Mouse (Mus musculus) activated CD4-positive, CD25-positive, alpha-beta regulatory T cell, adult 4 months (primary cell): ENCODE results near the gene Tspoap1. TPM values are rescaled to one million over a fixed set of nuclear protein-coding genes. Genes with fewer than 3 reads are reported as not detected.

ENCODE experiments used
- ATAC-seq: one replicate; pipeline ENCODE4 v1.8.0; 2017
- polyA plus RNA-seq, 2 experiments: library from polyadenylated mRNA; unstranded; fragments of 100-300 nt; shearing (Covaris generic); gene quantifications; one replicate each; pipeline ENCODE4 v1.2.1; 2017

The Tspoap1 gene
- polyA plus RNA-seq, 2 experiments from 2014 or later = 1.6 to 2.4 TPM

DNA sequence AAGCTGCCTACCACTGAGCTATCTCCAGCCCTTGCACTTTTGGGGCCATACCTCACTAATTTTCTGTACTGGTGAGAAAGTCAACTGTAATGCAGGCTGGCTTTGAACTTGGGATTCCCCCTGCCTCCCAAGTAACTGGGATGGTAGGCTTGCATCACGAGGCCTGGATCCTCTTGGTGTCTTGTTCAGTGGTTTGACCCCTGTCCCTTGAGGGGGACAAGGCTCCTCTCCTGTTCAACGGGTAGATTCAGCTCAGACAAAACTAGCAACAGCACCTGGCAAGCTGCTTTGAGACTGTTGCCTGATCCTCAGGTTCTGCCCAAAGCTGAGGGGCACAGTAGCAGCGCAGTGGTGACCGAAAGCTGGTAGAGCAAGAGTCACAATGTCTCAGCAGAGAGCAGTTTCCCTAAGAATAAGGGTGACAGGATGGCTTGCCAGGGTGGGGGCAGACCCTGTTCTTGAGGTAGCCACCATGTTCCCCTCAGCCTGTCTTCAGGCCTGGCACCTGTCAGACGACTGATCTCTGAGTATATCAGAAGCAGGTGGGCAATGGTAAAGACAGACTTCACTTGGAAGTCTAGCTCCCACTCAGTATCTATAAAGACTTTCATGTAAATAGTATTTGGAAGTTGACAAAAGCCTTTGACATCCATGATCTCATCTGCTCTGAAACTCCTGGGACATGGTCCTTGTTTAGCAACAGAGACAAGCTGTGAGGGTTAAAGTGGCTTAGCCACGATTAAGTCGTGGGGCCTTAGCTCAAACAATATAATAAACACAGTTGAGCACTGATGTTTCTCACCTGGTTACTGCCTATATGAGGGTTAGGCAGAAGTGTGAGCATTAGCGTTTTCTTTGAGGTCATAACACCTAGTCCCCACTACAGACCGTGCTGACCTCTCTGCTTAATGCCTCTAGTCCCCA is 14.4 kb upstream of the Tspoap1 start:
- ATAC-seq = no peak

DNA sequence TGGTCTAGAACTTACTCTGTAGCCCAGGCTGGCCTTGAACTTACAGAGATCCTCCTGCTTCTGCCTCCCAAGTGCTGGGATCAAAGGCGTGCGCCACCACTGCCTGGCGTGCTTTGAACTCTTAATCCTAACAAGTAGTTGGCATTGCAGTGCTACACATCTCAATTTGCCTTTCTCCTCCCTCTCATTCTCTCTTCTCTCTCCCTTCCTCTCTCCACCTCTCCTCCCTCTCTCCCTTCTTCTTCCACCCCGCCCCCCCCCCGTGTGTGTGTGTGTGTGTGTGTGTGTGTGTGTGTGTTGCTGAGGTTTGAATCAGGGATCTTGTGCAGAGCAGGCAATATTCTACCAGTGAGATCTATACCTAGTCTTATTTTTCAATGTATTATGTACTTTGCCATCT is 13.0 kb upstream of the Tspoap1 start:
- no peak for ATAC-seq

DNA sequence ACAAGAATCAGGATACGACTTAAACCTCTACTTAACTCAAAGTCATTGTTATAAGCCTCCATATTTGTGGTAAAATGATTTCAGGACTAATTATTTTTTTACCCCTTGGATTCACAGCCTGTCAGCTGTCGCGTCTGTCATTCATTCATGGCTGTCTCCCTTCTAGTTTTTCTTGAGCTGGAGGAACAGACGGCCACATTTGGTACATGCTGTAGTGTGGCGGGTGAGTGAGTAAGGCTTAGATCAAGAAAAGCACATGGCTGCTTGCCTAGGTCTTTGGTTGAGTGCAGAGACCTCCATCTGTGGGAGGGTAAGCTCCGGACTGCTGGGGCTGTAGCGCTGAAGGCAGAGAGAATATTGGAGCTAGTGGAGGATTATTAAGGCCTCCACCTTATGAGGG is 12.6 kb upstream of the Tspoap1 start:
- ATAC-seq = no peak

DNA sequence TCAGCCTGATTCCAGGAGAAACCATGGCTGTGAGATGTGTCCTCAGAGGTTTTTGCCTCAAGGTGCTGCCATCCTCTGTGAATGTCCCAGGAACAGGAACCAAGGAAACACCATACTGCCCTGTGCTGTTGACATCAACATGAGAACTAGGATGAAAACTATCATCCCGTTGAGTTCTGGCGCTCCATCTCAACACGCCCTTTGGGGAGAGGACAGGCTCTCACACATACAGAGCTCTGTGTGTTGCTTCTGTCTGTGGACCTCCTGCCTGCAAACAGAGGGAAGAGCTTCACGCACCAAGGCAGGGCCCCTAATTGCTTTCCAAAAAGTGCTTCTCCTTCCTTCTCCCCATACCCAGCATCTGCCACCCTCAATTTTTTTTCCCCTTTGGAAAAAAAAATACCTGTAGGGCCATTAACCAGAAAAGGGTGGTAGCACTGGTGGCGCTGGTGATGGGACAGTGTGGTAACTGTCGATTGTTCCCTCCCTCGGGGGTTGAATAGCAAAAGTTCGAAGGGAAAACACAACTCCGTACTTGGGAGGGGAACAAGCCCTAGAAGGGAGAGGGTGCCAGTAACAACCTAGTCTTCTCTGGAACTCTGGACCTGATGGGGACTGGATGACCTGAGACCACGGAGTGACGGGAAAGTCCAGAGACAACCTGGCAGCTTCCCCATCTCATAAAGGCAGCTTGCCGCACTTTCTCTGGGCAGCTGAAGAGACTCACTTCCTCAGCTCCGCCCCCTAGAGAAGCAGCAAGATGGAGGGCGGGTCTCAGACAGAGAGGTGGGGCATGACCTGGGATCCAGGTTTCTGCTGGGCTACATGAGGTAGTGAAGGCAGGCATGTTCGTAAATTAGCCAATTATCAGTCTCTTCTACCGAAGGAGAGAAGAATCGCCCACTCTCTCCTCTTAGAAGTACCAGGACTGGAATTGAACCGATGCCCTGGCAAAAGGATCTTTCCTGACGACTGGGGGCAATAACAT is 11.9 kb upstream of the Tspoap1 start:
- peak; percentile 32 for ATAC-seq

DNA sequence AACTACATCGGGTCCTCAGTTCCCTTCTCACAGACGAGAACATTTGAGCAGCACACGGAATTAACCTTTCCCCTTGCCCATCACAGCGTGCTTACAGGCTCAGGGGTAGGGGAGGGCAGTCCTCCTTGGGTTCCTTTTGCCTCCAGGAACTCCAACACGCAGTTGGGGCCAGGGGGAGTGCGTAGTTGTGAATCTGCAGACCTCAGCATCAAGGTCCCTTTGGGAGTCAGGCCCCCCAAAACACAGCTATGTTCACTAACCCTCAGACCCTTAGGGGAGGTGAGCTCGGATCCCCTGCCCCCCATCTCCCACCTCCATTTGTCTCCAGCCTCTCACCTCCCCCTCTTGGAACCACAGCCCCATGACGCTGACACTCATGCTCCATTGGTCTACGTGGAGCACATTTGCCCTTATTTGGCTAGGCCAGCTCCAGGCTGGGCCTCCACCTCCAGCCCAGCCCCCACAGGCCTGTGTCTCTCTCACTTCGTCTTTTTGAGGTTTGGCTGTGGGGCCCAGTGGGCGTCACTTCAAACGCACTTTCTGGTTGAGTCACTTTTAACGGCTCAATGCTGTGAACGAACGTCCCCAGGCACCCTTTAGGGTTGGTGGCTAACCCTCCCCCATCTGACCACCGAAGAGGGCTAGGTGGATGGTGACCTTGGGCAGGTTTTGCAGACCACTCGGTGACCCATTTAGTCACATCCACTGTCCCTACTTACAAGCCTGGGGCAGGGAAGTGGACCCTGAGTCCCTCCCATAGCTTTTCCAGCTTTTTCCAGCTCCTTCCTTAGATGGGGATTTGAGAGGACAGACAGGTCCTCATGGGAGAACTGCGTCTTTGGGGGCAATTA is 10.9 kb upstream of the Tspoap1 start:
- ATAC-seq = peak; percentile 64

DNA sequence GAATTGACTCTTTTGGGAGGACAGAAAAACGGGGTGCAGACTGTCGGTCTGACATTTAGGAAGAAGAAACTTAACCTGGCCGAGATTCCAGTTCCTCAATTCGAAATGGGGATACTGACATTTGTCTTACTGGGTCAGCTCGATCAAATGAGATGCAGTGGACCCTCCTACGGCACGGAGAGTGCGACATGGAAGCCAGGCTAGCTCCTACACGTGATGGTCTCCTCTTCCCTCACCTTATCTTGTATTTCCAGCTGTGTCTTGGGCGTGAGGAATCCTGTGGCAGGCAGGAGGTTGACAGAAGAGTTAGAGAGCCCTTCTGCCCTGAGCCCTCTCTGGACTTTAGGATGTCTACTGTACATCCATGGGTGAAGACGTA is 10.3 kb upstream of the Tspoap1 start:
- ATAC-seq = no peak

DNA sequence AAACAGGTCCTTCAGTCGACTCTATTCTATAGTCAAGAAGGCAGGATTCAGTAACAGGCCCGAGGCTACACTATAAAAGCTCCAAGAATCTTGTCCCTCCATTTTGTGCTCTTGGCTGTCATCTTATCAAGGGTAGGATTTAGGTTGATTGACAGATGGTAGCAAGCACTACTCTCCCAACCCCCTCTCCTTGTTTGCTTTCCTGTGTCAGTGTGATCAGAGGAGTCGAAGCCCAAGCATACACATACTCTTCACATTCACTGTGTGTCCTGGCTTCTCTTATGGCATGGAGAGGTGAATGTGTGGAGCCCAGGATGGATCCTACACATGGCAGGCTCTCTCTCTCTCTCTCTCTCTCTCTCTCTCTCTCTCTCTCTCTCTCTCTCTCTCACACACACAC is 9.8 kb upstream of the Tspoap1 start:
- no peak for ATAC-seq

DNA sequence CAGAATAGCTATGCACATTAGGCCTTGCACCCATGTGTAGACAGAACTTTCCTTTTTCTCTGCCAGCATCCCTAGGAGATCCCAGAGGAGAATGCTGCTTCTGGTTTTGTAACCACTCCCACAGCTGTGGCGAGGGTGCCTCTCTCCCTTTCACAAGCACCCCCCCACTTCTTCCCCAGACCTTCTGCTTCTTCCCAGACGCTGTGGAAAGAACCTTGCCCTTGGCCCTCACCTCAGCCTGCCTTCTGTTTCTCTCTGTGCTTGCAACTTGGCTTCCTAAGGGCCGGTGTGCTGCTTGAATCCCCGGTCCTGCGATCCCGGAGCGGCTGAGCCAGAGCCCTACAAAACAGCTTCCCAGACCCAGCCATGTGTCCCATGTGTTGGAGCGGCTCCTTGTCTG is 9.3 kb upstream of the Tspoap1 start:
- ATAC-seq = no peak

DNA sequence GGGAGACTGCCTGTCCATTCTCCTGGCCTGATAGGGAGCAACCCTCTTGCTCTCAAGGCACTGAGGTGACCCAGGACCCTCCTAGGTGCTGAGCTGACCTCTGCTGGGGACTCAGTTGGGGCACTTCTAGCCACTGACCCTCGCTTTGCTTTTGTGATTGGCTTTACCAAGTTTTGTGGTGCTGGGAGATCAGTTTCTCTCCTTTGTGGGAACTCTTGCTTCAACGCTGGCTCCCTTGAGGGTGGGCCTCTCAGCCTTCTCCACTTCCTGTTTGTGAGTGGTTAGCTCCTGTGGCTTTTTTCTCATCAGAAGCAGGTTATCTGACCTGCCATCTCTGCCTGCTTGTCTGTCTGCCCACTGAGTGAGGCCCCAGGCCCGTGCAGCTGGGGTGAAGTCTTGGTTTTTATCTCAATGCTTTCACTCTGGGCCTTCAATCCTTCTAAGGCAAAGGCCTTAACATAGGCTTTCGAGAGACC is 8.8 kb upstream of the Tspoap1 start:
- peak; percentile 26 for ATAC-seq

DNA sequence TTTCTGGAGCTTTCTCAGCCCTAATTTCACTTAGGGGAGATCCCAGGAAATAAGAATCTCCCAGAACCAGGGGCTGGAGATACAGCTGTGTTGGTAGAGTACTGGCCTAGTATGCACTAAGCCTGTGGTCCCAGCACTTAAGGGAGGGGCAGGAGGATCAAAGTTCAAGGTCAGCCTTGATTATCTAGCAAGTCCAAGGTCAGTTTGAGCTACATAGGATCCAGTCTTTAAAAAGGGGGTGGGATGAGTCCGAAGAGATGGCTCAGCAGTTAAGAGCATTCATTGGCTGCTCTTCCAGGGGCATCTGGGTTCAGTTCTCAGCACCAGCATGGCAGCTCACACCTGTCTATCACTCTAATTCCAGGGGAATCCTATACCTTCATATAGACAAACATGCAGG is 8.0 kb upstream of the Tspoap1 start:
- no peak for ATAC-seq

DNA sequence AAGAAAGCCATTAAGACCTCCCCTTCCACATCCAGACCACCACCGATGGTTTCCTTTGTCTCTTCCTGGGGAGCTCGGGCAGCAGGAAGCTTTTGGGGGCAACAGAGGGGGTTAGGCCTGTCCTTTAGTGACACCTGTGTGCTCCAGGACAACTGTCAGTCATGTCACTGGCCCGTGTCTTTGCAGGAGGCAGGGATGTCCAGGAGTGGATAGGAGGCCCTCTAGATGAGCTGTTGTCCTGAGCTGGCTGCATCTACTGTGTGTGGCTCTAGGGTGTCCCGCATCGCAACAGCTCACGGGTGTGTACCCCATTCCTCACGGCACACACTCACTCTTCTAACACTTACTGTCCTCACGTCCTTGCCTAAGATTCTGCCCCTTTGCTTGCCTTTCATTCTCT is 7.1 kb upstream of the Tspoap1 start:
- ATAC-seq = no peak

DNA sequence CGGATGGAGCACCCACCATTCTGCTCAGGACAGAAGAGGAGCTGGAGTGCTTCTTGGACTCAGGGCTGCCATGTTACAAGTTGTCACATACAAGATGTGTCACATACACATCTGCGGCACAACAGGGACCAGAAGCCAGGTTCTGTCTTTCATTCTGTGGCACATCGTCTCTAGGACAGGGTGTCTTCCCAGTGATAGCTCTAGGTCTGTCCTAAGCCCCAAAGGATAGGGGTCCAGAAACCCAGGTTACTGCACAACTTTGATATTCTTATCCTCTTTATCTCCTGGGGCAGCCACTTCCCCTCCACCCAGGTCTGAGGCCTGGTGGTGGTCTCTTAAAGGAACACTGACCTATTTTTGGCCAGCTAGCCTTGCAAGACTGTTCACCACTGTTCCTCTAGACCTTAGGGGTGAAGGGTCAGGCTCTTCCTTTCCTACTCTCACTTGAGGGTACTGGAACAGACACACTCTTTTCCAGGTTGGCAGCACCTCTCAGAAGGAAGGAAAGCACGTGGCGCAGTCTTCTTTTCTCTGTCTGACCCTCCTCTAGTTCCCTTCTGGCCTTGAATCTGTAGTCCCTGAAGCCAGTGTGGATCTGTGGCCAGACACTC is 6.3 kb upstream of the Tspoap1 start:
- ATAC-seq = no peak

DNA sequence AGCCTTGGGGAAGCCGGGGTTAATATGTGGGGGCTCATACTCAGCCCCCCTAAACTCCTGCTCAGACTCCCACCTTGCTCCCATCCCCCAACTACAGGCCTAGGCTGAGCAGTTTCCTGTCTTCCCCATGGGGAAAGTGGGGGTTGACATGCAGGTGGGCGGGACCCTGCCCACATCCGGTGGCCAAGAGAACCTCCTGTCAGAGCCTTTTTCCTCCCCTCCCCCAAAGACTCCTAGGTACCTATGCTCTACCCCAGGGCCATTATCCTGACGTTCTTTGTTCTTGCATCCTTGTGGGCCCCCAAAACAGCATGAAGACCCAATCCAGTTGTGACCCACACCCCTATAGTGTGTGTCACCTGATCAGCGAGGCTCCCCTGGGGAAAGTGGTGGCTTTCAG is 5.7 kb upstream of the Tspoap1 start:
- ATAC-seq = peak; percentile 25

DNA sequence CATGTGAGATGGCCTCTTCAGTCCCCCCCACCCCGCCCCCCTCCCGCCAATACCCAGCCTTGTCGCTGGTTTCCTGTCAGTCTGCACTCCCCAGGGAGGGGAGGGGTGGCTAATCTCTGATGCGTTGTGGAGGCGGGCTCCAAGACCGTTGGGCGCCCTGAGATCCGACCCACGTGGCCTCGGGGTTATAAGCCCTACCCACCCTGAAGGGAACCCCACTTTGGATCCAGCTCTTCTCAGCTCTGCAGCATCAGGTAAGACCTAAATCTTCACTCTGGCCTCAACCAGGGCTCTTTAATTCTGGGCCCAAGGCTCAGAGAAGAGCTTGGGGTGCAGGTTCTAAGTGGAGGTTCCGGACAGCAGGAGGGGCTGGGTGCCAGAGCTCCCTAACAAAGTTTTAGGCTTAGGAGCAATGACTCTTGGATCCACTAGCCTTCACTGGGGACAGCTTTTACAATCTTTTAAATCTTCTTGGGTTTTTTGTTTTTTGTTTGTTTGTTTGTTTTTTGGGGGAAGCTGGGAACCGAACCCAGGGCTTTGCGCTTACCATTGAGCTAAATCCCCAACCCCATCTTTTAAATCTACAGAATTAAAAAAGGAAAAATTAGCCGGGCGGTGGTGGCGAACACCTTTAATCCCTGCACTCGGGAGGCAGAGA is 4.9 kb upstream of the Tspoap1 start:
- peak; percentile 55 for ATAC-seq

DNA sequence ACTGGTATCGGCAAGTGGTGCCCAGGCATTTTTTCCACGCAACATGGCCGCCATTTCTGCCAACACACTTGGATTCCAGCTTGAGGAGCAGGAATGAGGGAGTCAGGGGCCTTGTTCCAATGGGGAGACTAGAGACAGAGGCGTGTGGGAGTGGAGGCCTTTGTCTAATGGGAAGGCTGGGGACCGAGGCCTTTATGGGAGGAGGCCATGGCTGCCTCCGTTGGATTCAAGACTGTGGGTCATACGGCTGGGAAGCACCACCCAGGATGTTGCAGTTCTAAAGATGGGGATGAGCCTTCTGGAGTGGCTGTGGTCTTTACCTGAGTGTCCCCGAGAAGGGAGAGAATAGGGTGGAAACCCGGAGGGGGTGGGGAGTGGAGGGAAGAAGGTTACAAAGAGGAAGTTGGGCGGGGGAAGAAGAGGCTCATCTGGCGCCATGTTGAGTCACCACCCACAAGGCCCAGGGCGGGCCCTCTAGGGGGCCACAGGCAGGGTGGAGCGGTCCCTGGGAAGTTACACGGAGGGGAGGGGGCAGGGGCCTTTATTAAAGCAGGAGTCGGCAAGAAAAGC is 4.0 kb upstream of the Tspoap1 start:
- ATAC-seq = peak; percentile 6

DNA sequence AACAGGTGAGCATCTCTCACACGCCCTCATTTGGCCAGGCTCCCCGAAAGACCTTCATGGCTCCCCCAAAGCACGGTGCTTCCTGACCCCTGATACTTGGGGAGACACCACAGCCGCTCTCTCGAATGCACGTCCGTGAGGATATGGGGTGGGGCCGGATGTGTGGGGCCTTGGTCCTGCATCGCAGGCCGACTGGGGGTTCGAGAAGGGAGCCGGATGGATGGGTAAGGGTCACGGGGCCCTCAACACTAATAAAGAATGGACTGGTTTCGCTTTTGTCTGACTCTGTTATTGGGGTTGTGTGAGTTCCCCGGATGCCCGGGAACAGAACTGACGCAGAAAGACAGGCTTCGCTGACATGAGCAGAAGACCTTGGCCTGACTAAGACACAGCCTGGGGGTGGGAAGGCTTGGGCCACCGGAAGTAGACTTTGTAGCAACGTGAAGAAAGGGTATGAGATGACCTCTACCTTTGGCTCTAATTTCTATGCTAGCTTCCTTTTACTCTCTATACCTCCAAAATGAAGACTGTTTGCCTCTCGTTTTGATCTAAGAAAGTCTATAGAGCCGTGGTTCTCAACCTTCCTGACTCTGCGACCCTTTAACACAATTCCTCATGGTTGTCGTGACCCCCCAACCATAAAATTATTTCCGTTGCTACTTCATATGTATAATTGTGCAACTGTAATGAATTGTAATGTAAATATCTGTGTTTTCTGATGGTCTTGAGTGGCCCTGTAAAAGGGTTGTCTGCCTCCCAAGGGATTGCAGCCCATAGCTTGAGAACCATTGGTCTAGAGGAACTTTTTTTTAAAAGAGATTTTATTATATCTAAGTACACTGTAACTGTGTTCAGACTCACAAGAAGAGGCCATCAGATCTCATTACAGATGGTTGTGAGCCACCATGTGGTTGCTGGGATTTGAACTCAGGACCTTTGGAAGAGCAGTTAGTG is 3.1 kb upstream of the Tspoap1 start:
- ATAC-seq = peak; percentile 10

DNA sequence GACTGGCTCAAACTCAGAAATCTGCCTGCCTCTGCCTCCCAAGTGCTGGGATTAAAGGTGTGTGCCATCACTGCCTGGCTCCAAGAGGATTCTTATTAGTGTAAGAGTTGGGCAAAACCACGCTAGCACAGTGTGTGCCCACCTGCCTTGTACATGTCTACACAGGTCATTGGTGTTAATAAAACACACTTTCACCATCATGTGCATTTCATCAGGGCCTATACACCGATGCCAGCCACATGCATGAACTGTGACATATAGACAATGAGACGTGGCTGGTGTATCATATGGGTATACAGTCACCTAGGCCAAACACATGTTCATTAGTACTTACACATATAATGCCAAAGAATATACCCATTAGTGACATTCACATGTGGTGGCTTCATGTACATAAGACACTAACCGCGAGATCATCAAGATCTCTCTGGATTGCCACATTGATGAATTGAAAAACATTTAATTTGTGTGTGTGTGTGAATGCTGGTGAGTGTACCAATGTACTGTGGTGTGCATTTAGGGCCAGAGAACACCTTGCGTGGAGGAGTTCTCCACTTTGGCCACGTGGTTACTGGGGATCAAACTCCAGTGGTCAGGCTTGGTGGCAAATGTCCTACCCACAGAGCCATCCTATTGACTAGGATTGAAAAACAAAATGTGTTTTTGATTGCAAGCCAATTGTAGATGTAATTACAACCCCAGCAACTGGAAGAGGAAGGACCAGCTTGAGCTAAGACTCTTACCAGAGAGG is 2.0 kb upstream of the Tspoap1 start:
- ATAC-seq = no peak

DNA sequence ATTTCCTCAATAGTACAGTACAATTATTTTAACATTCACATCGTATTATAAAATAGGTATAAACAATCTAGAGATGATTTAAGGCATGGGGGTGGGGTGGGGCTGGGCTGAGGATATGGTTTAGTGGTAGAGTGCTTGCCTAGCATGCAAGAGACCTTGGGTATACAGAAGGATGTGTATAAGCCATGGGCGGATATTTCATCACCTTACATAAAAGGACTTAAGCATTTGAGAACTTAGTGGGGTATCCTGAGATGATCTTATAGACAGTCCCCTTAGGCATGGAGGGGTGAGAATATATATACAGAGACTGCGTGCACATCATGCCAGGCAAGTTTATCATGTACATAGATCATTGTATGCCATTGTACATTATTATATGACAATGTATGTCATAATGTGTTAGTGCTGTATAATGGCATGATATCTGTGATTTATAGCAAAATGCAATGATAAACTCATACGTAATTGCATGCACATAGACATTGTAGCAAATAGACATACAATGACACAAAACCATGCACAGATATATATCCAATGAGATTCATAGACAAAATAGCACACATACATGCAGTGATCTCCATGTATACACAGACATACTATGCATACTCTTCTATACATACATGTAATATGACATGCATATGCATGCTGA is 1.3 kb upstream of the Tspoap1 start:
- no peak for ATAC-seq
